Mouse (Mus musculus): ENCODE results near the gene Tmem39b. TPM values are rescaled to one million over a fixed set of nuclear protein-coding genes. Genes with fewer than 3 reads are reported as not detected.
A peak's percentile ranks its signal among the peaks of the same experiment; 100 is the strongest.
"Not testable (repeated sequence)": the region's sequence is repeated elsewhere in the genome, so short reads cannot be mapped to it uniquely, and the experiment has no call there.

Tmem39b gene
- 1 to 10 TPM; 3.0 to 3.9 TPM for total RNA-seq (2021)
- long read RNA-seq, experiment 1, partial matches to known transcripts, result 1 of 3 reads
- long read RNA-seq, experiment 1, other reads (novel, unspliced or antisense), result 0 of 3 reads
- long read RNA-seq, experiment 2, result 0 reads

DNA sequence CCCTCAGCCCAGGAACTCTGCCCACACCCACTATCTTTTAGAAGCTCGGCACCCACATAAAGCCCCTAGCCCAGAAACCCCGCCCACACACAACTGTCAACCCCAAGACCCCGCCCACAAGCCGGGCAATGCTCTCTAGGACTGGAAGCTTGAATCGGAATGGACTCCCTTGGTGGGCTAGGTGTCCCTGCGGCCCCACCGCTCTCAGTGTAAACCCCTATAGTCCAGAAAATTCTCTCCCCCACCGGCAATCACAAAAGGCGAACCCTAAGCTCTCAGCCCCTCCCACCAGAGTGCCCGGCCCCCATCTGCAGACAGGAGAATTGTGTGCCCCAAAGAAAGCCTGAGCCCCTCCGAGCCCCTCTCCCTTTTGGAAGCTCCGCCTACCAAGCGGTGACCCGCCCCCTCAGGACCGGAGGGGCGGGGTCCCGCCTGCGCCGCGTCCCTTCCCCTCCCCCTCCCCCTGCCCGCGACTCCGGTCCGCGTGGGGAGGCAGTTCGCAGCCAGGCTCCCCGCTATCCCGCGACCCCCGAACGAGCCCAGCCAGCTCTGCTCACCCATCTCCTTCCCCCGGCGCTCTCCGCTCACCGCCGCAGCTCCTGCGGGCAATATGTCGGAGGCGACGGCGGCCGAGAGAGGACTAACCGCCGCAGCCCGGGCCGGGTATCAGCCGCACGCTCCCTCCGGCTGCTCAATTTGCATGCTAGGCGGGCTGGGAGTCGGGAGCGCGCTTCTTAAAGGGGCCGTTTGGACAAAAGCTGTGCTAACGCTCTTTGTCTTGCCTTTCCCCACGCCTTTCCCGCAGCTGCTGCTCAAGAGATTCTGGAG lies at the start of gene Tmem39b:
TSS of gene Tmem39b (minus strand) at position 681 of the 828 bp plus-strand sequence.
- peak; percentile 89 for DNase-seq (ENCODE audit: low spot score)

DNA sequence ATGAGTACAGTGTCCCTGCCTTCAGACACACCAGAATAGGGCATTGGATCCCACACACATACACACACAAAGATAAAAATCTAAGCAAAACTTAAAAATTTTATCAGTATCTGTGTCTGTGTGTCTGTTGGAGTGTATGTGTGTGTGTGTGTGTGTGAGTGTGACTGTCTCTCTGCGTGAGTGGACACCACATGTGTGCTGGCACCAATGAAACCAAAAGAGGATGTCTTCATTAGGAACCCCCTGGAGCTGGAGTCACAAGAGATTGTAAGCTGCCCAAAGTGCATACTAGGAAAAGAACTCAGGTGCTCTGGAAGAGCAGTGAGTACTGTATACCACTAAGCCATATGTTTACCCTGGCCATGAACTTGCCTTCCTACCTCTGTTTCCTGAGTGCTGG lies 49.5 kb upstream of the Tmem39b start:
- DNase-seq (ENCODE audit: low spot score), result no peak

DNA sequence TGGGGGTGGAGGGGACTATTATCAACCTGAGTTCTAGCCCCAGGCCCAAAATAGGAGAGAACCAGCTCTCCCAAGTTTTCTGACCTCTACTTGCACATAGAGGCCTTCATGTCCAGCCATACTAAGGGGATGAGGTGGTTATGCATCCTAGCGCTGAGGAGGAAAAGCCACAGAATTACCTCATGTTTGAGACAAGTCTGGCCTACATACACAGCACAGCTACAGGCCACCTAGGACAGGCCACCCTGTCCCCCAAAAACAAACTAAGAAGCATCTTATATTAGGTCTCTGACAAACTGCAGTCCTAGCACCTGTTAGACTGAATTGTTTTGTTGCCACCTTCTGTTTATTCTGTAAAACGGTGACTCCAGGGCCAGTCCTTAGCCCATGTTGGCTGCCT lies 46.9 kb upstream of the Tmem39b start:
- no peak for DNase-seq (ENCODE audit: low spot score)

DNA sequence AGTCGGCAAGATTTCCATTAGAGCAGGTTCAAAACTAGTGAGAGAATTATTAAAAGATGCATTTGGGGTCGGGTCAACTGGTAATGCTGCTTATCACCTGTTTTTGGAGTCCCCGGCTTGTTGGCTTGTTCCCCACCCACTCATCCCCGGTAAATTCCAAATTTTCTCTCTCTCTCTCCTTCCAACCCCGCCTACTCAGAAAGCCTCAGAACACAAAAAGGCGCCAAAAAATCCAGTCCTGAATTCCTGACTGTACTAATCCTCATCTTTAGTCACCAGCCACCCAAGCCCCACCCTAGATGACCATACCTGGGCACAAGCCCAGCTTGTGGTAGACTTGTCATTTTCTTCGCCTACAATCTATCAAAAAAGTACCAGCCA lies 46.4 kb upstream of the Tmem39b start:
- no peak for DNase-seq (ENCODE audit: low spot score)

DNA sequence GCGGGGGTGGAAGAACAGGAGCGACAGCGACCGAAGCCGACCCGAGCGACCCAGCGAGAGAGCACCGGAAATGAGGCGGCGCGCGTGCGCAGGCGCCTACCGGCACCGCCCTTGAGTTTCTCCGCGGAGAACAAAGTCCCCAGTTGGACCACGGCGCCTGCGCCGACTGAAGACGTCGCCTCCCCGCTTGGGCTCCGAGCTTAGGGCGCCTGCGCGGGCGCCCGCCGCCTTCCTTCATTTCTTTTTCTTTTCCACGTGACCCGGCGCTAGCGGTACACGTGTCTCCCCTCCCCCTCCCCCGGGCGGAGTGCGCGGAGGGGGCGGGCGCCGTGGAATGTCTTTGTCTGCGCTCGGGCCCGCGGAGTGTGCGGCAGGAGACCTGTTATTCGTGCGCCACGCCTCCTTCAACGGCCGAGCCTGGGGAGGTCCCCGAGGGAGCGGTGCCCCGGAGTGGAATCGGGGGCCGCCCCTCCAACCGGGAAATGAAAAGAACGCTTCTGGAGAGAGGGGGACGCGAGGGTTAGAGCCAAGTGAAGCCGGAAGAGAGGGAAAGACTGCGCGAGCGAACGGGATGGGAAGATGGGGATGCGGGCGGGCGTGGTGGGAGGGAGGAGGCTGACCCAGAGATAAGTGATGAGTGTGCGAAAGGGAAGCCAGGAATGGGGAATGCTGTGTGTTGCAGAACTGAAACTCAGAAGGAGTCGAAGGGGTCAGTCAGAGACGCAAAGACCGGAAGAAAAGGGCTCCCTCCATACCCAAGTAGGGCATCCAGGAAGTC lies 45.8 kb upstream of the Tmem39b start, which contains the start of gene Khdrbs1:
TSS of gene Khdrbs1 (minus strand) at position 72 of the 778 bp plus-strand sequence.
- peak; percentile 95 for DNase-seq (ENCODE audit: low spot score)

DNA sequence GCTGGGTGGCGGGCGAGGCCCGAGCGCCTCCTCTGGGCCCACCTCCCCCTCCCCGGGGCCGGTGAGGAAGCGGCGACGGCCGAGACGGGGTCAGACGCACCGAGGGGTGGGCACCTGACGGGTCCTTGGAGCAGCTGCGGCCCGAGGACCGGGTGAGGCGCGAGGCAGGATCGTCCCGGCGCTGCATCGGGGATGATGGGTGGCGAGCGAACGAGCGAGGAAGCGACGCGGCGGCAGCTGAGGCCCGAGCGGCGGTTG lies 45.3 kb upstream of the Tmem39b start:
- no peak for DNase-seq (ENCODE audit: low spot score)

DNA sequence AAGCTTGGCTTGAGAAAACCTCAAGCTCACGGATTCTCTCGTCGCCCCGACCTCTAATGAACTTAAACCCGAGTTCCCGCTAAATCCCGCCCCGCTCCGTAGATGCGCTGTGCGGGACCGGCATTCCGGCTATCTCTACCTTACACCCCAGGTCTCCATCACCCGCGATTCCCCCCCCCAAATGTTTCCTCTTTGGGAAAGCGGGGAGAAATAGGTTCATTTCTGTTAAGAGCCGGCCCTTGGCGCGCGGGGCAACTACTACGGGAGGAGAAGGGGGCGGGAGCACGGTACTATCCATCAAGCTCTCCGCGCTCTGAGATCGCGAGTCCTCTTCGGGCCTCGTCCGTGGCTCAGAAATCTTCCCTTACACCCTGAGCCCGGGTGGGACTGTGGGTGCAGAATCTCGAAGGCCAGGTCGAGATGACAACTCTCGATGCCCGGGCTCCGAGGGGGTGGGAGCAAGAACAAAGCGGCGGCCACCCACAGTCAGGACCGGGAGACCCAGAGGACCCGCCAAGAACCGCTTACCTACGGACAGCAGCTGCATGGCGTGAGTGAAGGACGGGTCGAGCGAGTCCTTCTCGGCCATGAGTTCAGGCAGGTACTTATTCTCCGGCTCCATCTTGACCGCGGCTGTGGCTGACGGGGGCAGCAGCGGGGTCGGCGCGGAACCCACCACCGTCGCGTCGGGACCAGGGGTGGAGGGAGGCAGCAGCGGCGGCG lies 44.8 kb upstream of the Tmem39b start:
- peak; percentile 13 for DNase-seq (ENCODE audit: low spot score)

DNA sequence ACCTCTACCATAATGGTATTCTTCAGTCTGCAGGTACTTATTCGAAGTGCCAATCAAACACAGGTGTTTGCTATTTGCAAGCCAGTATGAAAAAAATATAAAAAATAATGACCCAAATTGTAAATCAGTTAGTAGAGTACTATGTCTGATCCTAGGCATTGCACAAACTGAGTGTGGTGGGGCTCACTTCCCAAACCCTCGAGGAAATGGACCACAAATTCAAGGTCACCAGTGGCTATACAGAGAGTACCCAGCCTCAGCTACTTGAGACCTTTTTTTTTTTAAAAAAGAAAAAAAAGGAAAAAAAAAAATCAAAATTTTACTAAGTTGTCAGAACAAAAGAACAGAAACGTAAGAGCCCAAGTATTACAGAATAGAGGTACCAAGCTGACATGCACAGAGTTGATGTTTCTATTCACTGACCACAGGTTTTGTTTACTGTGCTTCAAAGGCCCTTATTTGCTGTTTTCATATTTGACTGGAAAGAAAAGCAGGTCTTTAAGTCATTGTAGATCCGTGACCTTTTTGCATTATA lies 42.5 kb upstream of the Tmem39b start:
- no peak for DNase-seq (ENCODE audit: low spot score)

DNA sequence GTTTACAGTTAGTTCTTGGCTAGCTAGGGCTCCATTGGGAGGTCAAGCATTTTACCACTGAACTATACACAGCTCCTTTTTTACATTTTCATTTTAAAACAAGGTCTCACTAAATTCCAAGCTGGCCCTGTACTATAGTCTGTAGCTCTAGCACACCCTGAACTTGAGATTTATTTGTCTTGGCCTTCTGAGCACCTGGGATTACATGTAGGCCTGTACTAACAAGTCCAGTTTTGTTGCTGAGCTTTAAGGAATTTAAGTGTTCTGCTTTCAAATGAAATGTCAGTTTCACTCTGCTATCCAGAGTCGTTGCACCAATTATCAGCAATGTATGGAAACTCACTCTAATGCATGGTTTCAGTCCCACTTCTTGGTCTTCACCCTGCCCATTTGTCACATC lies 39.5 kb upstream of the Tmem39b start:
- no peak for DNase-seq (ENCODE audit: low spot score)

DNA sequence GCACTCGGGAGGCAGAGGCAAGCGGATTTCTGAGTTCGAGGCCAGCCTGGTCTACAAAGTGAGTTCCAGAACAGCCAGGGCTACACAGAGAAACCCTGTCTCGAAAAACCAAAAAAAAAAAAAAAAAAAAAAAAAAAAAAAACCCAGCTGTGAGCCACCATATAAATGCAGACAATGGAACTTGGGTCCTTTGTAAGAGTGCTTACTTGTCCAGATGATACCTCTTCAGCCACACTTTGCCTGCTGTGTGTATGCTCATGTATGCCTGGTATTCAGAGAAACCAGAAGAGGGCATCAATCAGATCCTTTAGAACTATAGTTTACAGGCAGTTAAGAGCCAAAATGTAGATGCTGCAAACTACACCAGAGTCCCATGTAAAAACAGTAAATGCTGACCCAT lies 38.8 kb upstream of the Tmem39b start:
- not testable (repeated sequence) for DNase-seq (ENCODE audit: low spot score)

DNA sequence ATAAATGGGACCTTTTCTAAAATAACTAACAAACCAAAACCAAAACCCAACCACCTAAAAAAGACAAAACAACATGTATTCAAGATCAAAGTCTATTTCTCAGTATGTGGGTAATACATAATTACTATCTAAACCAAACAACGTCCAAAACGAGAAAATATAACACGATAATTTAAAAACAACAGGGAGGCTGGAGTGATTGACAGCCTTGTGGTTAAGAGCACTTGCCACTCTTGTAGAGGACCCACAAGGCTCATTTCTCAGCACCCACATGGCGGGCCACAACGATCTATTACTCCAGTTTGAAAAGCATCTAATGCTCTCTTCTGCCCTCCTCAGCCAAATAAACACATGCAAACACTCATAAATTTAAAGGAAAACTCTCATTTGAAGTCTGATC lies 34.8 kb upstream of the Tmem39b start:
- no peak for DNase-seq (ENCODE audit: low spot score)

DNA sequence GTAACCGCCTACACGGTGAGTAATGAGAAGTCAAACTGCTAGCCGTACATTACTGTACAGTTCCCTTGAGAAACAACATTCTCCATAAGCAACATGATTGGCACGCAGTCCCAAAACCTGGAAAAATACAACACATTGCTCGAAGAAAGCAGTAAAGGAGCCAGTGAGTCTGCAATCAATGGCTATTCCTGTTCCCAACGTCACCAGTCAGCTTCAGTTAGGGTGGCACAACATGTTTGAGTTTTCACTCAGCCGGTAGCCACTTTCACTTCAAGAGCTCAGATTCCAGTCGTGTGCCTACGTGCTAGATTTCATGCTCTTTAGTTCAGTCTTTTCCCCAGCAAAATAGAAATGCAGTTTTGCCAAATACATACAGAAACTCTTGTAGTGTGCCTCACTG lies 19.7 kb upstream of the Tmem39b start:
- DNase-seq (ENCODE audit: low spot score), result no peak

DNA sequence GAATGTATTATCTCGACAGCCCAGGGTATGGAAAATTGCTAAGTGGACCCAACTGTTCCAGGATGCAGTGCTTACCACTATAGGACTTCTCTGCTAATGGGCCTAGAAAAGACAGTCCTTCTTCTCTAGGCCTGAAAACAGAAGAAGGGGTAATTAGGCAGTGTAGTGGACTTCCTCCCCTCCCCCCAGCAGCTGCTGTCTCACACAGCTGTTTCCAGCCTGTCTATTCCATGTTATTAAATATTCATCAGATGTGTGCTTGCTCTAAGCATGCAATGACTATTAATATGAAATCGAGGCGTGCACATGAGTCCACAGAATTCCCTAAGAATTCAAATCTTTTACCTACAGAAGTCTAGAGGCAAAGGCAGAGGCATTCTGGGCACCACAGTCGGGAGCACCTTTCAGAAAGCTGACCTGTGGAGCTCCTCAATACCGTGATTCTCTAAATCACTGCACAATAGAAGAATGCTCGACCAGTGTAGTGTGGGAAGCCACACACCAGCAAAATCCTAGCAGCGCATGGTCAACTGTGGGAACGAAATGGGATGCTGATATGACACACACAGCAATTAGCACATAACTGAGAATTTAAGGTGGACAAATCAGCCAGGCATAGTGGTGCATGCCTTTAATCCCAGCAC lies 13.0 kb upstream of the Tmem39b start:
- DNase-seq (ENCODE audit: low spot score), result no peak

DNA sequence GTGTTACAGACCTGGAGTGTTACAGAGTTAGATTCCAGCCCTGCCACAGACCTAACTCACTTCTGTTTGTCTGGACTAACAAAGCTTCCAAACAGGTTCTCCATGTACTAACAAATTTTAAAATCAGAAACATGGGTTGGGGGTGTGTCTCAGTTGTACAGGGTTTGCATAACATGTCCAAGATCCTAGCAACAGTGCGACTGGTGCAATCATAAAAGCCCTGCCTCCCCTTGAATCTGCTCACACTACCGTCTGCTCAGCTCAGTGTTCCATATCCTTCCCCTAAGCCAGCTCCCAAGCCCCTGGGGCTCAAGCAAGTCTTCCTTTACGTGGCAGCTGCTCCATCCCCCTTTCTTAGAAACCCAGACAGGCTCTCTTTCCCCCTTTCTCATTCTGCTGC lies 10.1 kb upstream of the Tmem39b start:
- DNase-seq (ENCODE audit: low spot score), result no peak

DNA sequence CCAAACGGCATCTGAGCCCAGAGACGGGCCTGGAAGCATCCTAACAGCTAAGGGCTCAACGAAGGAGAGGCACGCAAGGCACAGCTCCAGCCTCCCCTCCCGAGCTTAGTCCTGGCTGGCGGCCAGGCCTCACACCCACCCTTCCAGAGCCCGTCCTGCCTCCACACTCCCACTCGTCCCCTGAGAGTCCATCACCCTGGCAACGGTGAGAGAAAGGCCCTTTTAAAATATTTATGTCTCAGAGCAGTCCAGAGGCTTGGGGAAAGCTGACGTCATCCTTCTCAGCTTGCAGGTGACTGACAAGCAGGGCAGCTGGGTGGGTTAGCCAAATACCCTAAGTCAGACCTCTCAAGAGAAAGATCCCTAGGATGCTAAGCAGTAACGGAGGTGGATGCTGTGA lies 5.8 kb upstream of the Tmem39b start:
- peak; percentile 40 for DNase-seq (ENCODE audit: low spot score)

DNA sequence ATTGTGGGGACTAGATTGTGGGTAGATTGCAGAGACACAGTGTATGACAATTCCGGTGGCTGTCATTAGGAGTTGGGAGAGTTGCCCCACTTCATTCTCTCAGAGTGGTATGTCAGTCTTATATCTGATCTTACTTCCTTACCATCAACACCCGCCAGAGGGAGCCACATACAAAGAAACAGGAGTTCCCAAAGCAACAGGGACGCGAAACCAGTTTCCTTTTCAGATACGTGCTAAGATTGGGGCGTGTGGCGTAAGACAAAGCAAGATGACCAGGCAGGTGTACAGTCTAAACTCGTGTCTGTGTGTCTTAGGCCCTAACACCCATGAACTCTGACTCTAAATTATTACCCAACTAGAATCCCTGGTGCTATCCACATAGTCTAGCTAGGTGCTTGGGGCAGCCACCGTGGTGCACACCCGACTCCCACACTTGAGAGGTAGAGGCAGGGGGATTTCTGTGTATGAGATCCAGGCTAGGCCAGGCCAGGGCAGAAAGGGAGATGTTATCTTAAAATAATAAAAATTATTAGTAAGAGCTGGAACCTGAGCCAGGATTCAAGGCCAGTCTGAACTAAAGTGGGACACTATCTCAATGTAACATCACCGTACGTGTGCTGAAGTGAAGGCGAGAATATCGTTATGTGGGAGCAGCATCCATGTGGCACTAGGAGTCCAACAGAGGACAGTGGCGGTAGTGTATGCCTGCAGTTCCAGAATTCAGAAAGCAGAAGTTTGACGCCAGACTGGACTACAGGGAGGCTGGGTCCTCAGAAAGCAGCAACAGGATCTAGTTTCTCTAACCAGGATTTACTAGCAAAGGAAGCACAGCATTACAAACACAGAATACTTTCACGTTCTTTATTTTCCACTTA lies 5.1 kb upstream of the Tmem39b start:
- DNase-seq (ENCODE audit: low spot score), result peak; percentile 90

DNA sequence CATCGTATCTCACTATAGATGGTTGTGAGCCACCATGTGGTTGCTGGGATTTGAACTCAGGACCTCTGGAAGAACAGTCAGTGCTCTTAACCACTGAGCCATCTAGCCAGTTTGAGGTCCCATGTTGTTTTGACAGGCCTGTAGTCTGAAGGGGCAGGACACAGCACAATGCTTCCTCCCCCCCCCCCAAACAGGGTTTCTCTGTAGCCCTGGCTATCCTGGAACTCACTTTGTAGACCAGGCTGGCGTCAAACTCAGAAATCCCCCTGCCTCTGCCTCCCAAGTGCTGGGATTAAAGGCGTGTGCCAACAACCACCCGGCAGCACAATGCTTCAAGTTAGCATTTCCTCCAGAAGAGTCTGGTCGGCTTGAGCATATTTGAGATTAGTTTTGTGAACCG lies 4.0 kb upstream of the Tmem39b start:
- not testable (repeated sequence) for DNase-seq (ENCODE audit: low spot score)

DNA sequence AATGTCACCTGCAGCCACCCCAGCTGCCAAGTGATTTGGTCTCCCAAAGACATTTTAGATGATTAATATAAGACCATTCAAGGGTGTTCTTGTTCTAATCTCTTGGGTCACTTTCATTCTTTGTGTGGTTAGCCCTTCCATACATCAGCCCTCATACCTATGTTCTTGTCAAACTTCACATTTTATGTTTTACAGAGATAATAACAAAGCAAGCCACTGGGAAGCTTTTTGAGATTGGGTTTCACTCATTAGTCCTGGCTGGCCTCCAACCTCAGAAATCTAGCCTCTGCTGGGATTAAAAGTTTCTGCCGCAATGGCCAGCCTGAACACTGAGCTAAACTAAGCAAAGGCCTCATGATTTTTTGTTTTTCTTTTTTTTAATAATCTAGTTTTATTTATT lies 3.6 kb upstream of the Tmem39b start:
- no peak for DNase-seq (ENCODE audit: low spot score)

DNA sequence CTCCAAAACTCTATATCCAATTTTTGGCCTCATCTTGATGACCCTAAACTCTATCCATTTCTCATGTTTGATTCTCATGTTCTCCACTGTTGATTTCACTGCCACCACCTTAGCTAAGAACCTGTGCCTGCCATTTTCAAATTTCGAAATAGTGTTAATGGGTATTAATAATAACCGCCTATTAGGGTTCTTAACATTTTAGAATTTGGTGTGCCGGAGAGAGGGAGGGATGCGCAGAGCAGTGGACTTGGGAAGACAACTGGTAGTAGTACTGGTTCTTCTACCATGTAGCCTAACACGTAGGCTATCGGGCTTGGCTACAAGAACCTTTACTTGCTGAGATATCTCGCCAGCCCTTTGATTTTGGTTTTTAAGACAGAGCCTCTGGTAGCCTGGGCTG lies 553 bp upstream of the Tmem39b start:
- no peak for DNase-seq (ENCODE audit: low spot score)

DNA sequence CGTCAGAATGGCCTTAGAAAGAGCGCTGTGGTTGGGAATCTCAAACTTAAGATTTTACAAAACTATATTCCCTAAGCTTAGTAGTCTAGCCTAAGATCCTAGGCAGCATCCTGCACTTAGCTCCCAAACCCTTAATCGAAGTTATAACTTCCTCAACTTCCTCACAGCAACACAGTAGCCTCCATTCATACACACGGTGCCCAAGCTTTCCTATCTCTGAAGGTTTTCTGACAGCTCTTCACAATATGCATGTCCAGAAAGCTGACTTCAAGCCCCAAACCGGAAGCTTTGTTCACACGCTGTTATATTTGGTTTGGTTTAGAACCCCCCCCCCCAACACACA lies 852 bp downstream of the Tmem39b start:
- DNase-seq (ENCODE audit: low spot score), result no peak

DNA sequence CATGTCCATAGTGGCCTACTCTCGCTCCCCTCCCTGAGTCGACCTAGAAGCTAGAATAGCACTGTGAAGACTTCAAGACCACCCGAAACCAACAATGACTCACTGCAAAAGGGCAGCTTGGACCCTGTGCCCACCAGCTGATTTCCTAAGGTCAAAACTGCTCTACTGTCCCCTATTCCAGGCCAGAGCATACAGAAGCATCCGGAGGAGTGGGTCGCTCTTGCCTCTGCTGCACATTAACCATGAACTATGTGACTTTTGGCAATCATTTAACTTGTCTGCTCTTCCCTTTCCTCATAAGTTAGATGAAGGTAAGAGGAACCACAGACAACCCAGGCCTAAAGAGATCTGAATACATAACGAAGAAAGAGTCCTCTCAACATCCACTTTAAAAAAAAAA lies 12.1 kb downstream of the Tmem39b start:
- no peak for DNase-seq (ENCODE audit: low spot score)

Data from gastrocnemius, adult 18-20 months (tissue).